ENCODE assay signal across 22 mouse cellular contexts in the genomic region with DNA sequence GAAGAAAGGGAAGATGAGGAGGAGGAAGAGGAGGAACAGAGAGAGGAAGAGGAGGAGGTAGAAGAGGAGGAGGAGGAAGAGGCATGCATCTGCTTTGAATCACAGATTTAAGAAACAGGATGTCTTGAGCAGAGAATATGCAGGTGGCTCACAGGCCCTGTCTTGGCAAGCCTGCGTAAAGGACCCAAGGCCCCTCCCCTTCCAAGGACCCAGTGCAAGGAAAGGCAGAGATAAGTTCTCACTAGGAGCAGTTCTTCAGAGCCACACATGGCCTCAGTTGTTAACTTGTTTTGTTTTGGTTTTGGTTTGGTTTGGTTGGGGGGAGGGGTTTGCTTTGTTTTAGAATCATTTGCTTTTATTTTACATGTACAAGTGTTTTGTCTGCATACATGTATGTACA. TPM values are rescaled to one million over a fixed set of nuclear protein-coding genes. Genes with fewer than 3 reads are reported as not detected.
DNase-seq lines count a peak whose midpoint lies in the region; ATAC-seq lines count a peak whose summit lies in the region.
"Had no signal": no experiment of that assay in that cellular context is flagged by ENCODE, and none has a peak within 500 bp of the region (broad histone marks: within the 10 kb centered on the region; RNA-seq: fewer than 3 reads in every experiment).

No protein-coding gene starts in this region.

- H3K9me3 ChIP-seq in intestine, embryonic 16.5 days (ENCODE audit: control insufficient read depth, low read length), result no peaks in the 10 kb centered on the region
- H3K9me3 ChIP-seq in intestine, embryonic 15.5 days, result no peaks in the 10 kb centered on the region
- H3K9me3 ChIP-seq: heart, embryonic 10.5 days; limb, embryonic 15.5 days had no signal

- H3K27me3 ChIP-seq in intestine, embryonic 16.5 days (replicated peaks; ENCODE audit: control insufficient read depth, insufficient read depth, low read length), result no peaks in the 10 kb centered on the region
- H3K27me3 ChIP-seq in intestine, embryonic 15.5 days (replicated peaks), result no peaks in the 10 kb centered on the region
- H3K27me3 ChIP-seq: limb, embryonic 15.5 days; Patski had no signal

- H3K9ac ChIP-seq in intestine, embryonic 16.5 days (ENCODE audit: low read depth, low read length), result no peak overlapping the region
- H3K9ac ChIP-seq in intestine, embryonic 15.5 days, result no peak overlapping the region
- H3K9ac ChIP-seq: hindbrain, embryonic 14.5 days; limb, embryonic 15.5 days had no signal

- WGBS in intestine, embryonic 16.5 days, result 23% methylated on average over 1 of the region's 1 CpGs
- WGBS in intestine, embryonic 15.5 days, result 17% methylated on average over 1 of the region's 1 CpGs

- peaks cover 43% of the 10 kb centered on the region for H3K4me1 ChIP-seq in intestine, embryonic 16.5 days (ENCODE audit: control insufficient read depth, insufficient read depth, low read length)
- H3K4me1 ChIP-seq in intestine, embryonic 15.5 days (replicated peaks), result peaks cover 41% of the 10 kb centered on the region

- no peak overlapping the region for H3K4me3 ChIP-seq in intestine, embryonic 16.5 days (ENCODE audit: low read length)
- no peak overlapping the region for H3K4me3 ChIP-seq in intestine, embryonic 15.5 days (replicated peaks)
- H3K4me3 ChIP-seq: heart, embryonic 10.5 days; limb, embryonic 15.5 days had no signal

- no peak overlapping the region for H3K4me2 ChIP-seq in intestine, embryonic 16.5 days (ENCODE audit: low read depth, low read length)
- H3K4me2 ChIP-seq in intestine, embryonic 15.5 days (replicated peaks), result no peak overlapping the region
- H3K4me2 ChIP-seq: hindbrain, embryonic 14.5 days; limb, embryonic 15.5 days had no signal

- no peak for ATAC-seq in intestine, embryonic 16.5 days
- ATAC-seq in intestine, embryonic 15.5 days, result no peak
- peak; percentile 60 for ATAC-seq in activated CD4-positive, CD25-positive, alpha-beta regulatory T cell, adult 4 months
- ATAC-seq in megakaryocyte-erythroid progenitor cell, adult 5-6 weeks (replicated peaks; ENCODE audit: low FRiP score, low TSS enrichment, poor library complexity, severe bottlenecking), result 0 out of 2 replicates have a peak, but pooled peaks have one; percentile 29
- ATAC-seq: forebrain, embryonic 14.5 days; lung, postnatal 0 days; midbrain, embryonic 16.5 days; Patski had no signal

- peak; percentile 55 for DNase-seq in thymus, postnatal 4 days
- no peak for DNase-seq in right cerebral cortex, postnatal 25 days
- DNase-seq in layer of hippocampus, postnatal 14 days (ENCODE audit: low spot score in 2 of 2), result no peak
- no peak for DNase-seq in kidney, adult 8-10 months
- DNase-seq: adrenal gland, postnatal 14 days; cerebellum, postnatal 25 days; gastrocnemius, postnatal 25 days; heart, postnatal 10 days; kidney, adult 11 months; kidney, postnatal 10 days; right cerebral cortex, postnatal 14 days had no signal

- 0 out of 2 replicates have a peak overlapping the region, but pooled peaks have one; percentile 3 for H3K27ac ChIP-seq in intestine, embryonic 16.5 days (ENCODE audit: low read length)
- H3K27ac ChIP-seq in intestine, embryonic 15.5 days, result no peak overlapping the region
- H3K27ac ChIP-seq: heart, embryonic 10.5 days; hindbrain, embryonic 14.5 days; limb, embryonic 15.5 days had no signal

- H3K36me3 ChIP-seq in intestine, embryonic 16.5 days (ENCODE audit: control insufficient read depth, insufficient read depth, low read length), result no peaks in the 10 kb centered on the region
- no peaks in the 10 kb centered on the region for H3K36me3 ChIP-seq in intestine, embryonic 15.5 days
- H3K36me3 ChIP-seq: heart, embryonic 10.5 days; limb, embryonic 15.5 days had no signal

RNA-seq across cellular contexts. Expression of a gene that starts 18.5 kb away (rescaled TPM):
- polyA plus RNA-seq in intestine, embryonic 16.5 days (2015; fragmentation: Nextera tagmentation; extraction: Ambion mirVana), result 374 and 535 TPM in 2 replicates
- polyA plus RNA-seq in intestine, embryonic 15.5 days (2015; fragmentation: Nextera tagmentation; extraction: Ambion mirVana), result 176 and 244 TPM in 2 replicates
- 100 to 1,000 TPM; 445 to 470 TPM for polyA plus RNA-seq in activated CD4-positive, CD25-positive, alpha-beta regulatory T cell, adult 4 months (2017; shearing (Covaris generic))
- total RNA-seq in megakaryocyte-erythroid progenitor cell, adult 5-6 weeks (2014; fragmentation: Nextera tagmentation), result 63.2 and 78.5 TPM in 2 replicates
- 93.7 and 108 TPM in 2 replicates for total RNA-seq in megakaryocyte-erythroid progenitor cell, adult 5-6 weeks (2017)
- 10 to 100 TPM in 1 of 2 experiments, 1 to 10 TPM in 1; 9.8 to 10.0 TPM for total RNA-seq in layer of hippocampus, postnatal 14 days (2021)

Comparison
In these comparisons a context has a peak if more than half of its experiments do, and no peak if none do; other contexts are left out.
1. ATAC-seq: peak in activated CD4-positive, CD25-positive, alpha-beta regulatory T cell, adult 4 months (single experiment) and megakaryocyte-erythroid progenitor cell, adult 5-6 weeks (single experiment); none in intestine, embryonic 16.5 days (single experiment) and intestine, embryonic 15.5 days (single experiment).